Mouse (Mus musculus) limb, embryonic 14.5 days (tissue): ENCODE measurements at regions not wholly inside any gene's neighbourhood (a gene's known extent, or its start where the extent isn't known, plus 50 kb on each side); places are given as distances from the start of the nearest gene placed in this dataset.
A peak's percentile ranks its signal among the peaks of the same experiment; 100 is the strongest.

ENCODE experiments used
- ATAC-seq: fragments of 200-750 bp; cut with Nextera tagmentation; 2 replicates; pipeline ENCODE4 v1.8.0; 2017; ENCODE audit warnings: low read depth, moderate number of reproducible peaks, moderate TSS enrichment; ENCODE audit not compliant: low FRiP score
- DNase-seq: peaks from one replicate; pipeline ENCODE4 v3.0.0-alpha.2; 2015; ENCODE audit warnings: low spot score
- H3K27ac ChIP-seq: fragments of 300-500 bp; sonication (generic); replicated peaks from 2 replicates; pipeline ENCODE4 v1.5.1; 2014; ENCODE audit warnings: low read depth, mild to moderate bottlenecking, low read length, moderate library complexity, mixed read lengths
- H3K27me3 ChIP-seq: fragments of 300-500 bp; sonication (generic); 2 replicates; pipeline ENCODE4 v1.6.1; 2014; ENCODE audit warnings: low read length, mixed read lengths; ENCODE audit not compliant: control insufficient read depth, insufficient read depth
- H3K36me3 ChIP-seq: fragments of 300-500 bp; sonication (generic); 2 replicates; pipeline ENCODE4 v1.6.1; 2014; ENCODE audit warnings: mild to moderate bottlenecking, low read length, moderate library complexity, mixed read lengths; ENCODE audit not compliant: control insufficient read depth, insufficient read depth
- H3K4me1 ChIP-seq: fragments of 300-500 bp; sonication (generic); 2 replicates; pipeline ENCODE4 v1.6.1; 2014; ENCODE audit warnings: antibody characterized with exemption, low read length, mixed read lengths; ENCODE audit not compliant: control insufficient read depth, insufficient read depth
- H3K4me2 ChIP-seq: fragments of 300-500 bp; sonication (generic); replicated peaks from 2 replicates; pipeline ENCODE4 v1.6.1; 2014; ENCODE audit warnings: low read depth, mild to moderate bottlenecking, low read length, moderate library complexity; ENCODE audit not compliant: severe bottlenecking
- H3K4me3 ChIP-seq: fragments of 300-500 bp; sonication (generic); replicated peaks from 2 replicates; pipeline ENCODE4 v1.5.1; 2014; ENCODE audit warnings: low read length
- H3K9ac ChIP-seq: fragments of 300-500 bp; sonication (generic); 2 replicates; pipeline ENCODE4 v1.6.1; 2014; ENCODE audit warnings: mild to moderate bottlenecking, low read depth, low read length, moderate library complexity; ENCODE audit not compliant: severe bottlenecking
- H3K9me3 ChIP-seq: fragments of 300-500 bp; sonication (generic); 2 replicates; pipeline ENCODE4 v1.6.1; 2016; ENCODE audit warnings: low read length; ENCODE audit not compliant: control insufficient read depth
- POLR2A ChIP-seq: fragments of 200-500 bp; IDR thresholded peaks from 2 replicates; pipeline ENCODE4 v1.8.0; 2012; ENCODE audit warnings: inconsistent platforms, mild to moderate bottlenecking, moderate library complexity, borderline replicate concordance; ENCODE audit not compliant: insufficient read depth, insufficient read length; ENCODE audit errors: extremely low read depth
- WGBS: fragments of 180-500 bp; shearing (Covaris S2); extraction: QIAGEN DNeasy Blood & Tissue Kit; methylation state at CpG from one replicate; pipeline ENCODE4 v1.1.7; 2014; 5-methylcytosine and 5-hydroxymethylcytosine counted together

- Histone ChIP-seq H3K4me1 (no peaks in the 10 kb centered on the region; the same call in 1 of the 2 replicates), H3K27ac (no peak overlapping the region), H3K4me2 (no peak overlapping the region), H3K4me3 (no peak overlapping the region), H3K9me3 (no peaks in the 10 kb centered on the region), H3K27me3 (no peaks in the 10 kb centered on the region), H3K36me3 (no peaks in the 10 kb centered on the region), H3K9ac (no peak overlapping the region)
- DNase-seq = no peak
- ATAC-seq = no peak
- 79% methylated on average over 6 of the region's 6 CpGs for WGBS
- no peak for TF ChIP-seq POLR2A
Observed at GRCm38 (mm10) chr6:84493676-84494075, 100.0 kb downstream of the Cyp26b1 start.

DNA sequence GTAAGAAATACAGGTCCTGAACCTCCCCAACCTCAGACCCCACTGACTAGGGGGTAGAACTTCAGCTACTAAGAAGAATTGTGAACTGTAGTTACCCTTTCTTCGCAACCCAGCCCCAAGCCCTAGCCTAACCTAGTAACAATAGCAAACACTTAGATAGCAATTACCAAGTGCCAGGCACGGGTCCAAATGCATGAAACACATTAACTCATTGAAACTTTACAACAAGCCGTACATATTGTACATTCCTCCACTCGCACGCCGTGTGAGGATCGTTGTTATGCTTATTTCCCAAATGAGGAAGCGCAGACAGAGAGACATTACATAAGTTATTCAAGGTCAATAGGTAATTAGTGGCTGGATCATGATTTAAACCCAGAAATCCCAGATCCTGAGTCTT lies 100.5 kb downstream of the Cyp26b1 start:
- no peak for DNase-seq
- TF ChIP-seq POLR2A = no peak
- H3K4me3 ChIP-seq = no peak overlapping the region

DNA sequence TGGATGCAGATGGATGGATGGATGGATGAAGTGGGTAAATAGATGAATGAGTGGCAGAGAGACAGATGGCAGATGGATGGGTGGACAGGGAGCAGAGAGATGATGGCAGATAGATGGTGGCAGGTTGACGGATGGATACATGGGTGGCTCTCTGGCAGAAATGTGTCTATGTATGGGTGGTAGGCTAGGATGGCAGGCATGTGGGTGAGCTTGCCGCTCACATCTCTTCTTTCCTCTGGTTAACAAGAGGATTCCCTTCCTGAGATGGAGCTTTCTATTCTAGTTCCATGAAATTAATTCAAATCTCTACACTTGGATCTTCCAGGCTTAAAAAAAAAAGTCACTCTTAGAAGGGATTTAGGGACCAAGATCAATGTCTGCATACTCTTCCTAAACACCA lies 101.1 kb downstream of the Cyp26b1 start:
- Histone ChIP-seq H3K9ac (no peak overlapping the region), H3K4me2 (no peak overlapping the region), H3K4me3 (no peak overlapping the region), H3K4me1 (no peaks in the 10 kb centered on the region; the same call in 1 of the 2 replicates), H3K27ac (no peak overlapping the region), H3K36me3 (no peaks in the 10 kb centered on the region), H3K9me3 (no peaks in the 10 kb centered on the region), H3K27me3 (no peaks in the 10 kb centered on the region)
- no peak for TF ChIP-seq POLR2A
- ATAC-seq (no peak), DNase-seq (no peak)
- WGBS = 97% methylated on average over 2 of the region's 2 CpGs

More for the DNA sequence above, 100.5 kb downstream of the Cyp26b1 start:
- Histone ChIP-seq H3K27me3 (no peaks in the 10 kb centered on the region), H3K4me1 (no peaks in the 10 kb centered on the region; the same call in 1 of the 2 replicates), H3K9me3 (no peaks in the 10 kb centered on the region), H3K27ac (no peak overlapping the region), H3K9ac (no peak overlapping the region), H3K4me2 (no peak overlapping the region), H3K36me3 (no peaks in the 10 kb centered on the region)
- WGBS = 62% methylated on average over 8 of the region's 8 CpGs
- ATAC-seq = no peak

- Histone ChIP-seq H3K36me3 (no peaks in the 10 kb centered on the region), H3K4me3 (no peak overlapping the region), H3K4me1 (no peaks in the 10 kb centered on the region; the same call in 1 of the 2 replicates), H3K27me3 (no peaks in the 10 kb centered on the region), H3K9ac (no peak overlapping the region), H3K27ac (no peak overlapping the region), H3K4me2 (no peak overlapping the region), H3K9me3 (no peaks in the 10 kb centered on the region)
- no peak for DNase-seq
- WGBS = 64% methylated on average over 5 of the region's 5 CpGs
- no peak for TF ChIP-seq POLR2A
- no peak for ATAC-seq
Observed at GRCm38 (mm10) chr6:84491106-84491505, 102.6 kb downstream of the Cyp26b1 start.

DNA sequence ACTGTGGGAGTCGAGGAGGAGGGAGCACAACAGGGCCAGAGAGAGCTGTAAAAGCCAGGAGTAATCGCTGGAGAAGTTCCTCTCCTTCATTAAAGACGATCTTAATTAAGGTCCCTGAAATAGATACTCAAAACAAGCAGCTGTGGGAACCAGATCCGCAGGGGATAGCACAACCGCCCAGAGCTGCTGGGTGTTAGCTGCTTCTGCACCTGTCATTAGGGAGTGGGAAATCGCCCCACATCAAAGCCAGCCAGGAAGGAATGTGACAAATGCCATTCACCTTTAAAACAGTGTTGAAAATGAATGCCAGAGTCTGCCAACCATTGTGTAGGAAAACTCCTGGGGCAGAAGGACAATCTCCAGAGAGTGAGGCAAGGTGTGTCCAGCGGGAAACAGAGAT lies 112.5 kb downstream of the Cyp26b1 start:
- no peak for ATAC-seq
- Histone ChIP-seq H3K9me3 (no peaks in the 10 kb centered on the region), H3K27ac (no peak overlapping the region), H3K27me3 (no peaks in the 10 kb centered on the region), H3K4me3 (no peak overlapping the region), H3K9ac (no peak overlapping the region), H3K36me3 (no peaks in the 10 kb centered on the region), H3K4me1 (peaks cover 13% of the 10 kb centered on the region), H3K4me2 (no peak overlapping the region)
- DNase-seq = no peak
- TF ChIP-seq POLR2A = no peak
- WGBS = 24% methylated on average over 7 of the region's 7 CpGs

GRCm38 (mm10) chr6:84477072-84477471 lies 116.6 kb downstream of the Cyp26b1 start:
- Histone ChIP-seq H3K36me3 (no peaks in the 10 kb centered on the region), H3K4me3 (no peak overlapping the region), H3K4me1 (peaks cover 13% of the 10 kb centered on the region), H3K27me3 (no peaks in the 10 kb centered on the region), H3K9ac (no peak overlapping the region), H3K27ac (no peak overlapping the region), H3K9me3 (no peaks in the 10 kb centered on the region), H3K4me2 (no peak overlapping the region; the same call in 1 of the 2 replicates)
- no peak for TF ChIP-seq POLR2A
- DNase-seq (peak; percentile 50), ATAC-seq (peak; percentile 62)
- WGBS = 12% methylated on average over 6 of the region's 6 CpGs
